Mouse (Mus musculus): Measurements from ENCODE around the gene Col12a1.
A peak's percentile ranks its signal among the peaks of the same experiment; 100 is the strongest.

Gene Col12a1

DNA sequence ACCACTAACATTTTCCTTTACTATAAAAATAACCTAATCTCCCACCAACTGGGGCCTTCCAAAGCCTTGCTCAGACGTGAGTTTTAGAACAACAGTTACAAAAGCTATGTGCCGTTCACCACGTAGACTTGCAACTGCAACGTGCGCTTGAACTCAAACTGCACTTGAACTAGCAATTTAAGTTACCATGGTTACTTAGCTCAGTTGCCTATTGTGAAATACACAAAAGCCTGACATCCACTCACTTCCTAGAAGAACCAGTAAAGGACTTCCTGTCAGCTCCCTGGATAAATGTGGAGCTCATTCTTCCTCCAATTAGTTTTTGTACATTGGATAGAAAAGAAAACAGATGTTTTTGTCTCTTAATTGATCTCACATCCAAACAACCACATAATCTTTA is 112.9 kb downstream of the Col12a1 start:
- DNase-seq (ENCODE audit: low read depth): no peak

DNA sequence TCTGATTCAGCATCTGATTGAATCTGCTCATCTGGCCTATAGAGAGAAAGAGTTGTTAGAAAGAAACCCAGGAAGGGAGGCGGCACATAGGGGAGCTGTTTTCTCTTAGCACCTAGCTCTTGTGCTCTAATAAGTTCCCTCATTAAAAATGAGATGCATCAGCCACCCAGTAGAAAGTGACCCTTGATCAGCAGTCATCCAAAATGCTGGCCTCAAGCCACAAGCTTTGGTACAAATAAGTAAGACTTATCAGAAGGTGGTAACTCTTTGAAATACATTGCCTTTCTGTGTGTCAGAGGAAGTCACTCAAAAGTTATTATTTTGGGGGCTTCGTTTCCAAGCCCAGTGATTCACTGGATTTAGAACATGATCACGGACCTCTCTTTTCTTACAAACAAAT is 114.1 kb downstream of the Col12a1 start:
- no peak for DNase-seq (ENCODE audit: low read depth)

DNA sequence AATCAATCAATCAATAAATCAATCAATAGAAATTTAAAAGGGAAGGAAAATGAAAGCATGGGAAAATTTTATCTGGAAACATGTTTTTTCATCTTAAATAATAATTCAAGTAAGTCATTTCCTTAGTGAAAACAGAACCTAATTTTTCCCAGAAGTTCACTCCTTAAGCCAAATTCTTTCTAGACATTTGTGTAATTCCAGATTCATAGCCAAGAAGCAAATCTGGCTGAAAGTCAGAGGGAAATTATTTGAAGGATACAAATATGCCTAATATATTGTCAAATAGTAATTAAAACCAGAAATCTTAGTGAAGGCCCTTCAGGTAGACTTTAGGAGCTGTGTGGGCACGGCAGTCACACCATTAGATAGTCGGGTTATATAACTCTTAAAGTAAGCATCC is 115.2 kb downstream of the Col12a1 start:
- DNase-seq (ENCODE audit: low read depth): no peak

DNA sequence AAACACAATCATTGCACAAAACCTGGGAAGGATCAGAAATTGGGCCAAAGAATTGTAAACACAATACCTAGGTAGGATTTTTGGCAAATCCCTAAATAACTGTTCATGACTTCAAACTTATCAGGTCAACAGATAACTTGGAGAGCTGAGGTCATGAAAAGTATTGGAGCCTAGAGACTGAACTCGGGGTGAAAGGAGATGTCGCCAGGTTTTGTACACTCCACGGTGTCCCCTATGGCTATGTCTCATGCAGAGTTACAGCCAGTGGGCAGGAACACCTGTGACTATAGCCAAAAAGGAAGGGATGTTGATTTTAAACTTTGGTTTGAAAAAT is 118.4 kb downstream of the Col12a1 start:
- DNase-seq (ENCODE audit: low read depth): no peak

DNA sequence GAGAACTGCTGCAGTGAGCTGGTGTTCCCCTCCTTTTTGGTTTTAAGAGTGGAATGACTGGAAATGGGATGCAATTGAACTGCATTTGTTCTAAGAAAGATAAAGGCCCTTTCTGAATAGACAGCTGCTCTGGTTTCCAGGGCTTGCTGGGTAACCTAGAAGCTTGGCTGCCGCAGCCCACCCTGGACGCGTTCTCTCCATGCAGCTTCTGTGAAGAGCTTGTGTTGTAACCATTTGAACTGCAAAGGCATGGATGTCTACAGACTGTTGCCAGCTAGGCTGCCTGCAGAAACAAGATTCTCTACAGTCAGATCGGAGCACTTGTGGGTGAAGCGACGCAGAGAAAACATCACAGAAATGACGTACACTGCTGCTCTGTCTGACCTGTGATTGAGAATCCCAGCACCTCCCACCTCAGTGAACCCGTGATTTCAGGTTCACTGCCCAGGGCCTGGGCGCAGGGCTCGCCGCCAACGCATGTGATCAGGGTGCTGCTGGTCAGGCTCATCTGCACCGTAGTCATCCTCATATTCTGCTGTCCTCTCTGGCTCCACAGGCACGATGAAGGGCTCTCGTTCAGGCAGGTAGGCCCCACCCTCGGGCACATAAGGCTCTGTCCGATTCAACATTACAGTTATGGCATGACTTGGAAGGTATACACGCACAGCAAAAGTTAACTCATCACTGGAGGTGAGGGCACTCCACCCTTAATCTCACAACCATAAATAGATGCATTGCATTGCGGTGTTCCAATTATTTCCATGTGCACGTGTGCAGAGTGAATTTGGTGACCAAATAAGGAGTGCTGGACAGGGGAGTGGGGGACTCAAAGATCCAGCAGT is 119.0 kb downstream of the Col12a1 start:
- no peak for DNase-seq (ENCODE audit: low read depth)

DNA sequence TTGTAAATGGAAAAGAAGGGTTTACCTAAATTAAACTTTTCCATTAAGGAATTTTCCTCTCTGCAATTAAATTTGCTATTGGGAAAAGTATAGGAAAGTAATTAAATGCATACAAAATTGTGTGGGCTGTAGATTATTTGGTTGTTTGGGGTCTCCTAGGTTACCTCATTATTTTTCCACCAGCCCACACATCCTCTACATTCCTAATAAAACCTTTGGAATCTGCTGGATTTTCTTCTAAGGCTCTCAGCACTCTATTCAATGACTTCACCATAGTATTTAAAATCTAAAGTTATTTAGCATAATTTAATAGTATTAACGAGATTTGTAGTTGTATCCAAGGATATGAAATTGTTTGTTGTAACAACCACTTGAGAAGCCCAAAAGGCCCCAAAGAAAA is 120.1 kb downstream of the Col12a1 start:
- DNase-seq (ENCODE audit: low read depth): no peak

DNA sequence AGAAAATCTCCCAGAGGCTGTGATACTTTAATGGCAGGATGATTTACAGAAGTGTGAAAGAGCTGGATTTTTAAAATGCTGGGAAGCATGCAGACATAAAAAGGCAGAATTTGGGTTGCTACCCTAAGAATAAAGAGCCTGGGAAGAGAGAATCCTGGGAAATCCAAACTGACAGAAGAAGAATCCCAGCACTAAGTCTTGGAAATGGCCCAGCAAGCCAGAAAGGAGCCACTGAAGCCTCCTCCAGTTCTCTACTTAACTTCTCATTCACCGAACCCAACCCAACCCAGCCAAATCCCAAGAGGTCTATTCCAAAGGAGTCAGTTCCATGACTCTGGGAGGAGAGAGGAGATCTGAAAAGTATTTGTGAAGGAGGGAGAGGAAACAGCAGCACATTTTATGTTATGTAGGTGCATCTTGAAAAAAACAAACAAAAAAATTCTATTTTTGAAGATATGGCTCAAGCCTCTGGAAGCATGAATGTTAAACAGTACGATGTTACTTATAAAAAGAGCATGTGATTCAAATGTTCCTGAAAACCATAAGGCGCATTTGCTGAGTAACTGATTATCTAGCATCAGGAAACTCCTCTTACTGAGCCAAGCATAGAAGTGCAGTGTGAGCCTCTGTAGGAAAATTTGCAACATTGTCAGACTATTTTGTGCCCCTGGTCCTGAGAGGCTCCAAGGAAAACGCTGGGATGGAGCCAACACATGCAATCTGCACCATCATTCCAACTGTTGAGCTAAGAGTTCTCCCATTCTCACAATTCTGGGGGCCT is 132.0 kb downstream of the Col12a1 start:
- DNase-seq (ENCODE audit: low read depth): peak; percentile 20

DNA sequence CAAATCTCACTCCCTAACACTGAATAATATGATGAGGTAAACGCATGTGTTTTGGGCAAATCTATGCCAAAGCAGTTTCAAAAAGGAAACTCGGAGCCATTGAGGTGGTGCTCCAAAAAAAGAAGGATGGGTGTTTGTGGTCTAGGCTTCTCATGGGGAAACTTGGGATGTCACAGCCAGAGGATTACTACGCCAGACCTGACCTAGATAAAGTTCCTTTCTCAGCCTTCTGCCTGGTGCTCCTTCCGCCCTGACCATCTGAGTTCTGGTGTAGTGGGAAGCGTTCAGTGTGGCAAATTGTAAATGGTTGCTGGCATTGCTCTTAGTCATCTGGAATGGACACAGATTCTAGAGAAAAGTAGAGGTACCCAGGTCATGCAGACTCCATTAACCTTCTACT is 151.8 kb downstream of the Col12a1 start:
- DNase-seq (ENCODE audit: low read depth): no peak

DNA sequence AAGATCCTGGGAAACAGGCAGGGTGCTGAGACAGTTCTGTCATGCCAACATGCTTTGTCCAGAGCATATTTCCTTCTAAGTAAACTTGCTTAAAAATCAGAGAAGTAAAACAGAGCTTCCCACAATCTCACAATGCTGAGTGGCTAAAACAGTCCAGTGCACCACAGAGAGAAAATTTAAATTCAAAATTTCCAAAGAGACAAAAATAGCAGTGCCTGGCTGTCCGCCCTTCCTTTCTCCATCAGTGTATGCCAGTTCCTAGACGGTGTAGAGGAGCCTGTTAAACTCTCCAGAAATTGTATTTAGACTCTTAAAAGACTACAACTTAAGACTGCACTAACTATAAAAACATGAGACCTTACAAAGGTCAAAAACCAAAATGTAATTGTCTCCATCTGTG is 165.3 kb downstream of the Col12a1 start:
- no peak for DNase-seq (ENCODE audit: low read depth)
